Mouse (Mus musculus): ENCODE data around the gene Dnase2b. TPM values are rescaled to one million over a fixed set of nuclear protein-coding genes. Genes with fewer than 3 reads are reported as not detected.

Gene Dnase2b
- polyA plus RNA-seq, 1 experiment from 2014 or later, result 0.08 TPM

DNA sequence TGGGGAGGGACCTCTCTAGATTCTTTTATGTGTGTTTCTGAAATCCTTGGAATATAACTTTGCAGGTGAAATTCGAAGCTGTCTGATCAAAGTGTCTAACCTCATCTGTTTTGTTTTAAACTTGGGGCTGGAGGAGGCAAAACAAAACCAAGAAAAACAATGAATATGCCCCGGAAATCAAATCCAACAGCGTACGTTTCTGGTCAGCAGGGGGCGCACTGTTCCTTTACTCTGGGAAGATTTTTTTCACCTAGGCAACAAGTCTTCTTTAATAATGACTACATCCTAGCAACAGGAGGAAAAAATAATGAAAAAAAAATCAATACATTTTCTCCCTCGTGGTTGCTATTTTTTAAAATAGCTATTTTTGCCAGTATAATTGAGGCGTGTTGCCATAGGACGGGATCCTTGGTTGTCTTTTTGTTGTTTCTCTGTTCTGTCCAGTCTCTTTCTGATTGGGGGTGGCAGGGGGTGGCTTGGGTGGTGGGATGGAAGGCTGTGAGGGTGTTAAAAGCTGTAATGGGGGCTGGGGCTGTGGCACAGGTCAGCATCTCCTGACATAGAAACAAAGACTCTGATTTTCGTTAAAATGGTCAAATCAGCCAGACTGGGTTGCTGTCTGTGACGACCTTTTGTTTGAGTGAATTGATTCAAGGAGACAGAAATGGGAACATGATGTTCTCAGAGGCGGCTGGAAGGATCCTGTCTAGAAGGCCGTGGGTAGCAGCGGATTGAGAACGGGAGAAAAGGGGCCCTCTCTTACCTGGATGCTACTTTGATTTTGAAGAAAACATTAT is 50.9 kb downstream of the Dnase2b start:
- no peak for ATAC-seq (replicated peaks; ENCODE audit: low FRiP score)
- Histone ChIP-seq H3K9ac (no peak overlapping the region), H3K4me3 (replicated peaks) (no peak overlapping the region), H3K27me3 (no peaks in the 10 kb centered on the region), H3K36me3 (no peaks in the 10 kb centered on the region), H3K27ac (no peak overlapping the region), H3K9me3 (replicated peaks) (no peaks in the 10 kb centered on the region), H3K4me2 (no peak overlapping the region), H3K4me1 (no peaks in the 10 kb centered on the region)
- WGBS, result 44% methylated on average over 14 of the region's 14 CpGs

DNA sequence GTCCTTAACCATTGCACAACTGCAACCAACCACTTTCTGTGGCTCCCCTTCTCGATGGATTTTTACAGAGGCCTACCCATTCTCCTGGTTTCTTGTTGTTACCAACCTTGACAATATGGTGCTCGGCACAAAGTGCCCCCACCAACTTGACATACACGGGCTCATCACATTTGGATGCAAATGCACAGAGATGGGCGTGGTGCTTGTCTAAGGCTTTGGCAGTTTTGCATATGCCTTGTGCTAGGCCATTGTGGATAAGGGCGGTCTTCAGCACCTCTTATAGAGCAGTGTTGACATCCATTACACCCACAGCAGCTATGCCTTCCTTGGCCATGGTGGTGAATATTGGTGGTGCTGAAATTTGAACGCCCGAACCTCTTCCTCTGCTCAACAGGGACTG is 52.5 kb downstream of the Dnase2b start:
- ATAC-seq (replicated peaks; ENCODE audit: low FRiP score), result no peak
- no peak overlapping the region for H3K4me2 ChIP-seq
- WGBS, result 89% methylated on average over 7 of the region's 7 CpGs
- H3K36me3 ChIP-seq, result no peaks in the 10 kb centered on the region
- H3K9ac ChIP-seq, result no peak overlapping the region
- no peaks in the 10 kb centered on the region for H3K27me3 ChIP-seq
- H3K4me1 ChIP-seq, result no peaks in the 10 kb centered on the region
- no peaks in the 10 kb centered on the region for H3K9me3 ChIP-seq (replicated peaks)
- no peak overlapping the region for H3K4me3 ChIP-seq (replicated peaks)
- no peak overlapping the region for H3K27ac ChIP-seq

DNA sequence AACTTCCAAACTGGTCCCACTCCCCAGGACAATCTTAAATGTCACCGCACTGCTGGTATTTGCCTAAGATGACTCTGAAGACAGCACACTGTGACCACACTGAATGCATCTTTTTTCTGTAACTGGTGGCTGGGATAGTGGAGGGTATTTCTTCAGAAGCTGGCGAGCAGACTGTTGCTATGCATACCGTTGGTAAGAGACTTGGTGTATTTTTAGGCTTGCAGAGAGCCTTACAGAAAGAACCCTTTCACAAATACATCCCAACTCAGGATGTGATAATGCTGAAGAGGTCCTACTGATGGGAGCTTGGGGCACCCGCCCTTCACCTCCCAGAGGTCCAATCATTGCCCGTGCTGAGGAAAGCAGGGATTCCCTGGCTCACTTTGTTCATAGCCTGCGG is 57.9 kb downstream of the Dnase2b start:
- H3K4me3 ChIP-seq (replicated peaks), result no peak overlapping the region
- no peaks in the 10 kb centered on the region for H3K9me3 ChIP-seq (replicated peaks)
- H3K9ac ChIP-seq, result no peak overlapping the region
- no peaks in the 10 kb centered on the region for H3K27me3 ChIP-seq
- H3K36me3 ChIP-seq, result no peaks in the 10 kb centered on the region
- ATAC-seq (replicated peaks; ENCODE audit: low FRiP score), result no peak
- no peaks in the 10 kb centered on the region for H3K4me1 ChIP-seq
- H3K27ac ChIP-seq, result no peak overlapping the region
- WGBS, result 84% methylated on average over 6 of the region's 6 CpGs
- H3K4me2 ChIP-seq, result no peak overlapping the region

DNA sequence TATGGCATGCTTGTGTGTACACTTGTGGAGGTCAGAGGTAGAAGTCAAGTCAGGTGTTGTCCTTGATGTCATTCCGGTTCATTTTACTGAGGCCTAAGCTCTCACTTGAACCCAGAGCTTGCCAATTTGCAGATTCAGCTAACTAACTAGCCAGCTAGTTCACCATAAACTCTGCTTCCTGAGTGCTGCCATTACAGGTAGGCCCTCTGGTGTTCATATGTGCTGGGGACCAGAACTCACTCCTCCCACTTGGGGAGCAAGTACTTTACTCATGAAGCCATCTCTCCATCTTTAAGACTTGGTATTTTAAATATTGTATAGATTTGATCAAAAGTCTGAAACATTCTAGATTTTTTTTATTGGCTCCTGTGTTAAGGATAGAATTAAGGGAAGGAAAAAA is 58.8 kb downstream of the Dnase2b start:
- Histone ChIP-seq H3K9ac (no peak overlapping the region), H3K9me3 (replicated peaks) (no peaks in the 10 kb centered on the region), H3K4me2 (no peak overlapping the region), H3K4me3 (replicated peaks) (no peak overlapping the region), H3K4me1 (no peaks in the 10 kb centered on the region), H3K36me3 (no peaks in the 10 kb centered on the region), H3K27me3 (no peaks in the 10 kb centered on the region), H3K27ac (no peak overlapping the region)
- WGBS, result 77% methylated on average over 1 of the region's 1 CpGs
- no peak for ATAC-seq (replicated peaks; ENCODE audit: low FRiP score)

DNA sequence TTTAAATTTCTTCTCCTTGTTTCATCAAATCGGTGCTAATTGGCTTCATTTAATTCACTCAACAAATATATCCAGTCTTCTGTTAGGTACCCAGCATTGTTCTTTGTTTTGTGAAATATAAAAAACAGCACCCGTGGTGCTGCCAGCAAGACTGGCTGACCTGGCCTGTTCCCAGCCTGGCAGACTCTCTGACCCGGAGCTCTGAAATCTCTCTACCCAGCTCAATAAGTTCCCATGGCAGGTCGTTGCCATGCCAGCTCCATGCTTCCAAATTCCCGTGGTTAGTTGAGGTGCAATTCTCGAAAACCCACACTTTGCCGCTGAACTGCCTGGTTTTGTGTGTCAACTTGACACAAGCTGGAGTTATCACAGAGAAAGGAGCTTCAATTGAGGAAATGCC is 60.6 kb downstream of the Dnase2b start:
- H3K36me3 ChIP-seq, result no peaks in the 10 kb centered on the region
- H3K4me2 ChIP-seq, result no peak overlapping the region
- no peak overlapping the region for H3K4me3 ChIP-seq (replicated peaks)
- H3K9me3 ChIP-seq (replicated peaks), result no peaks in the 10 kb centered on the region
- H3K27ac ChIP-seq, result no peak overlapping the region
- H3K27me3 ChIP-seq, result no peaks in the 10 kb centered on the region
- ATAC-seq (replicated peaks; ENCODE audit: low FRiP score), result no peak
- WGBS, result 84% methylated on average over 7 of the region's 7 CpGs
- no peak overlapping the region for H3K9ac ChIP-seq
- no peaks in the 10 kb centered on the region for H3K4me1 ChIP-seq

DNA sequence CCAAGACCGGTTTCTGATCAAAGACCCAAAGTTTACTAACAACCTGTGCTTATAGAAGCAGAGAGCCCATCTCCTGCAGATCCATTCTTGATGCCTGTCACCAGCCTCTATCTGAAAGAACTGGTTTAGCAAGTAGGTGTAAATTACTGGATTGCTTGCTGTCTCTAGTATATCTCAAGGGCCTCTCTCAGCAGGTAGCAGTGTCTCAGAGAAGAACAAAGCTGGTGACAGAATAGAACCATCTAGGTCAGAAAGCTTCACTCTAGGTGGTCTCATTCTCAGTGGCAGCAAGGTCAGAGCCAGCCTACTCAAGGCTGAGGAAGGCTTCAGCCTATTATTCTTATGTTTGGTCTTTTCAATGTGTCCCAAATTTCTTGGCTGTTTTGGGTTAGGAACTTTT is 71.8 kb downstream of the Dnase2b start:
- H3K4me3 ChIP-seq (replicated peaks), result no peak overlapping the region
- H3K9me3 ChIP-seq (replicated peaks), result no peaks in the 10 kb centered on the region; the same call in 1 of the 2 replicates
- ATAC-seq (replicated peaks; ENCODE audit: low FRiP score), result no peak
- H3K27me3 ChIP-seq, result no peaks in the 10 kb centered on the region
- H3K4me2 ChIP-seq, result no peak overlapping the region
- H3K4me1 ChIP-seq, result no peaks in the 10 kb centered on the region
- H3K36me3 ChIP-seq, result no peaks in the 10 kb centered on the region
- H3K9ac ChIP-seq, result no peak overlapping the region
- 15% methylated on average over 1 of the region's 1 CpGs for WGBS
- H3K27ac ChIP-seq, result no peak overlapping the region

DNA sequence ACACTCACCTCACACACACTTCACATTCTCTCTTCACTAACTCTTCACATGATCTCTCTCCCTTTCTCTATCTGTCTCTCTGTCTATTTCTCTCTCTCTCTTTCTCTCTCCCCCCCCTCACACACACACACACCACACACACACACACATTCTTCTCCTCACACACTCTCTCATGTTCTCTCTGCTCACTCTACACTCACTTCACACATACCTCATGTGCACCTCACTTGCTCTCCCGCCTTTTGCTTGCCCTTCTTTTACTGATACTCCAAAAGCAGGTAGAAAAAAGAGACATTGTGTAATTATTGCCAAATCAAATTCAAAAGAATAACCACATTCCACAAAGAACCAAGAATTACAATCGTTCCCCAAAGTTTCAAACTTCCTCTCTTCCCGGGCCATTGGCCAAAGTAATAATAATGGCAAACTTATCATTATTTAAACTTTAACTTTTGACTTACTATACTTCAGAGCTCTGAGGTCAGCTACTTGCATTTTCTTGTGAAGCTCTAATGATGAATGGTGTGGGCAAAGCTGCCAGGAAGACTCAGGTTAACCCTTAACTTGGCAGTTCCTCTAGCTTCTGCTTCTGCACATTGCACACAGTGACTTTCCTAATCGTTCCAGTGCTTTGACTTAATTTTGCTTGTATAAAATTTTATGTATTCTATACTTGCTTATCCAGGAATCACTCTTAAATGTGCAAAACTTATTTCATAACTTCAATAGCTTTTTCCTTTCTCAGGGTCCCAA is 74.7 kb downstream of the Dnase2b start:
- WGBS, result 56% methylated on average over 4 of the region's 4 CpGs
- ATAC-seq (replicated peaks; ENCODE audit: low FRiP score), result no peak
- no peak overlapping the region for H3K4me3 ChIP-seq (replicated peaks)

DNA sequence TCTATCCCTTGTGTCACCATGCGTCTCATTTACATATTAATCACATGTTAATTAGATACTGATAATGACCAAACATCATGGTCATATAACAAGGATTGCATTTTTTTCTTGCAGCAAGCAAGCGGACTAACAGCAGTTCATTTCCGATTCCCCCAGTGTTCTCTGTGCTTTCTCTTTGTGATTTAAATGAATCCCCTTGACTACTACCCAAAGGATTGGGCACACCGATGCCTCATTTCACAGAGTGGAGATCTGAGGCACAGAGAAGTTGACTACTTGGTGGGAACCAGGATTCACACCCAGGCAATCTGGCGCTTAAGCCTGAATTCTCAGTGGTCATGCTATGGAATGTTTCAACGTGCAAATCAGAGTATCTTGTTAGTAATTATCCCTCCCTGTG is 80.4 kb downstream of the Dnase2b start:
- WGBS, result 65% methylated on average over 6 of the region's 6 CpGs
- ATAC-seq (replicated peaks; ENCODE audit: low FRiP score), result no peak

More for the DNA sequence above, 74.7 kb downstream of the Dnase2b start:
- Histone ChIP-seq H3K4me1 (no peaks in the 10 kb centered on the region), H3K27ac (no peak overlapping the region), H3K9me3 (replicated peaks) (no peaks in the 10 kb centered on the region; the same call in 1 of the 2 replicates), H3K4me2 (no peak overlapping the region), H3K27me3 (no peaks in the 10 kb centered on the region), H3K9ac (no peak overlapping the region), H3K36me3 (no peaks in the 10 kb centered on the region)

More for the DNA sequence above, 80.4 kb downstream of the Dnase2b start:
- Histone ChIP-seq H3K9ac (no peak overlapping the region), H3K36me3 (no peaks in the 10 kb centered on the region), H3K9me3 (replicated peaks) (no peaks in the 10 kb centered on the region), H3K4me1 (no peaks in the 10 kb centered on the region), H3K4me3 (replicated peaks) (no peak overlapping the region), H3K27ac (no peak overlapping the region), H3K4me2 (no peak overlapping the region), H3K27me3 (no peaks in the 10 kb centered on the region)

Other genes with a start within 250 kb of the Dnase2b start
- gene Ssx2ip, start 211.0 kb downstream of the Dnase2b start, polyA plus RNA-seq (2015; fragmentation: Nextera tagmentation; extraction: Ambion mirVana), result 23.7 and 24.2 TPM in 2 replicates
- gene Ctbs, start 165.8 kb downstream of the Dnase2b start, polyA plus RNA-seq (2015; fragmentation: Nextera tagmentation; extraction: Ambion mirVana), result 12.2 and 12.9 TPM in 2 replicates
- gene Spata1, start 115.8 kb downstream of the Dnase2b start, polyA plus RNA-seq (2015; fragmentation: Nextera tagmentation; extraction: Ambion mirVana), result 5.9 and 6.5 TPM in 2 replicates
- 951 and 1,101 TPM in 2 replicates for gene Gng5, start 115.8 kb downstream of the Dnase2b start, polyA plus RNA-seq (2015; fragmentation: Nextera tagmentation; extraction: Ambion mirVana)
- gene Rpf1, start 94.2 kb downstream of the Dnase2b start, polyA plus RNA-seq (2015; fragmentation: Nextera tagmentation; extraction: Ambion mirVana), result 60.3 and 64.3 TPM in 2 replicates
- 0.88 TPM in 1 of 2 replicates, not detected in the other for gene Uox, start 45.2 kb downstream of the Dnase2b start, polyA plus RNA-seq (2015; fragmentation: Nextera tagmentation; extraction: Ambion mirVana)
- gene 4930503B20Rik, start 35.7 kb upstream of the Dnase2b start, polyA plus RNA-seq (2015; fragmentation: Nextera tagmentation; extraction: Ambion mirVana), result not detected in 2 replicates
- gene Samd13, start 70.0 kb upstream of the Dnase2b start, polyA plus RNA-seq (2015; fragmentation: Nextera tagmentation; extraction: Ambion mirVana), result 0.86 and 0.96 TPM in 2 replicates
- 60.9 and 62.5 TPM in 2 replicates for gene Prkacb, start 197.4 kb upstream of the Dnase2b start, polyA plus RNA-seq (2015; fragmentation: Nextera tagmentation; extraction: Ambion mirVana)
- gene Ttll7, start 236.8 kb upstream of the Dnase2b start, polyA plus RNA-seq (2015; fragmentation: Nextera tagmentation; extraction: Ambion mirVana), result 1.5 and 1.8 TPM in 2 replicates